Mouse (Mus musculus) olfactory bulb, adult 2 months (tissue): Measurements from ENCODE around the gene Hsf4. TPM values are rescaled to one million over a fixed set of nuclear protein-coding genes. Genes with fewer than 3 reads are reported as not detected.

ENCODE experiments used
- H3K27ac ChIP-seq: fragments of 200-500 bp; 2 replicates; pipeline ENCODE4 v1.5.1; 2012; ENCODE audit warnings: low read depth, low read length; ENCODE audit not compliant: insufficient read depth
- H3K4me1 ChIP-seq: fragments of 200-500 bp; 2 replicates; pipeline ENCODE4 v1.6.1; 2012; ENCODE audit warnings: low read length; ENCODE audit not compliant: control insufficient read depth, insufficient read depth
- H3K4me3 ChIP-seq: fragments of 200-500 bp; 2 replicates; pipeline ENCODE4 v1.5.1; 2012; ENCODE audit warnings: mild to moderate bottlenecking, low read depth, low read length, moderate library complexity; ENCODE audit not compliant: insufficient read depth
- CTCF ChIP-seq: fragments of 200-500 bp; IDR thresholded peaks from 2 replicates; pipeline ENCODE4 v1.5.1; 2012; ENCODE audit warnings: low read depth, mild to moderate bottlenecking, low read length, moderate library complexity; ENCODE audit not compliant: insufficient read depth
- POLR2A ChIP-seq: fragments of 200-500 bp; IDR thresholded peaks from 2 replicates; pipeline ENCODE4 v1.6.1; 2012; ENCODE audit warnings: mild to moderate bottlenecking, low read depth, low read length, moderate library complexity; ENCODE audit not compliant: insufficient read depth
- WGBS: fragments of 180-500 bp; shearing (Covaris S2); methylation state at CpG from one replicate; pipeline ENCODE4 v1.1.7; 2018; 5-methylcytosine and 5-hydroxymethylcytosine counted together
- polyA plus RNA-seq: library from polyadenylated mRNA; stranded (reverse); fragments of >200 nt; gene quantifications from 2 replicates; pipeline ENCODE4 v1.2.4, GENCODE M21; 2012; ENCODE audit warnings: low replicate concordance; ENCODE audit not compliant: missing spikeins, insufficient read depth, insufficient read length

The Hsf4 gene
- polyA plus RNA-seq, 1 experiment = not detected

GRCm38 (mm10) chr8:105307670-105308069 lies 38.1 kb downstream of the Hsf4 start:
- WGBS = 95% methylated on average over 13 of the region's 13 CpGs
- Histone ChIP-seq H3K4me1 (peaks cover 27% of the 10 kb centered on the region), H3K27ac (no peak overlapping the region), H3K4me3 (no peak overlapping the region)
- TF ChIP-seq CTCF = no peak
- no peak for TF ChIP-seq POLR2A

GRCm38 (mm10) chr8:105308428-105308827 lies 38.8 kb downstream of the Hsf4 start:
- 94% methylated on average over 10 of the region's 10 CpGs for WGBS
- no peak for TF ChIP-seq POLR2A
- no peak for TF ChIP-seq CTCF

GRCm38 (mm10) chr8:105309142-105309847 lies 39.7 kb downstream of the Hsf4 start:
- no peak for TF ChIP-seq CTCF
- TF ChIP-seq POLR2A = no peak

More at GRCm38 (mm10) chr8:105308428-105308827, 38.8 kb downstream of the Hsf4 start:
- Histone ChIP-seq H3K4me1 (peaks cover 26% of the 10 kb centered on the region), H3K4me3 (no peak overlapping the region), H3K27ac (no peak overlapping the region)

GRCm38 (mm10) chr8:105310118-105310517 lies 40.5 kb downstream of the Hsf4 start:
- no peak overlapping the region for H3K27ac ChIP-seq
- 87% methylated on average over 8 of the region's 8 CpGs for WGBS
- no peak for TF ChIP-seq CTCF
- no peak for TF ChIP-seq POLR2A
- peaks cover 14% of the 10 kb centered on the region for H3K4me1 ChIP-seq
- H3K4me3 ChIP-seq = no peak overlapping the region

More at GRCm38 (mm10) chr8:105309142-105309847, 39.7 kb downstream of the Hsf4 start:
- Histone ChIP-seq H3K27ac (no peak overlapping the region), H3K4me3 (no peak overlapping the region), H3K4me1 (peaks cover 21% of the 10 kb centered on the region)
- 81% methylated on average over 15 of the region's 15 CpGs for WGBS

- no peak overlapping the region for H3K27ac ChIP-seq
- 26% methylated on average over 1 of the region's 1 CpGs for WGBS
- no peak for TF ChIP-seq POLR2A
Observed at GRCm38 (mm10) chr8:105311718-105312117, 42.1 kb downstream of the Hsf4 start.

GRCm38 (mm10) chr8:105312891-105313481 lies 43.4 kb downstream of the Hsf4 start:
- 89% methylated on average over 8 of the region's 8 CpGs for WGBS
- Histone ChIP-seq H3K4me1 (no peaks in the 10 kb centered on the region), H3K4me3 (no peak overlapping the region), H3K27ac (no peak overlapping the region)
- TF ChIP-seq CTCF (no peak), POLR2A (no peak)

More at GRCm38 (mm10) chr8:105311718-105312117, 42.1 kb downstream of the Hsf4 start:
- no peaks in the 10 kb centered on the region for H3K4me1 ChIP-seq
- H3K4me3 ChIP-seq = no peak overlapping the region

GRCm38 (mm10) chr8:105313622-105314402 lies 44.2 kb downstream of the Hsf4 start:
- peaks cover 4% of the 10 kb centered on the region; the same call in 1 of the 2 replicates for H3K4me1 ChIP-seq
- no peak overlapping the region for H3K4me3 ChIP-seq
- 84% methylated on average over 9 of the region's 9 CpGs for WGBS
- TF ChIP-seq CTCF (no peak), POLR2A (no peak)
- H3K27ac ChIP-seq = no peak overlapping the region

GRCm38 (mm10) chr8:105315073-105315769 lies 45.6 kb downstream of the Hsf4 start:
- no peak overlapping the region for H3K27ac ChIP-seq
- 89% methylated on average over 18 of the region's 18 CpGs for WGBS
- TF ChIP-seq POLR2A (no peak), CTCF (no peak)
- H3K4me3 ChIP-seq = no peak overlapping the region
- H3K4me1 ChIP-seq = peaks cover 4% of the 10 kb centered on the region; the same call in 1 of the 2 replicates
